13 mouse cellular contexts compared by ENCODE assay signal in the genomic region with DNA sequence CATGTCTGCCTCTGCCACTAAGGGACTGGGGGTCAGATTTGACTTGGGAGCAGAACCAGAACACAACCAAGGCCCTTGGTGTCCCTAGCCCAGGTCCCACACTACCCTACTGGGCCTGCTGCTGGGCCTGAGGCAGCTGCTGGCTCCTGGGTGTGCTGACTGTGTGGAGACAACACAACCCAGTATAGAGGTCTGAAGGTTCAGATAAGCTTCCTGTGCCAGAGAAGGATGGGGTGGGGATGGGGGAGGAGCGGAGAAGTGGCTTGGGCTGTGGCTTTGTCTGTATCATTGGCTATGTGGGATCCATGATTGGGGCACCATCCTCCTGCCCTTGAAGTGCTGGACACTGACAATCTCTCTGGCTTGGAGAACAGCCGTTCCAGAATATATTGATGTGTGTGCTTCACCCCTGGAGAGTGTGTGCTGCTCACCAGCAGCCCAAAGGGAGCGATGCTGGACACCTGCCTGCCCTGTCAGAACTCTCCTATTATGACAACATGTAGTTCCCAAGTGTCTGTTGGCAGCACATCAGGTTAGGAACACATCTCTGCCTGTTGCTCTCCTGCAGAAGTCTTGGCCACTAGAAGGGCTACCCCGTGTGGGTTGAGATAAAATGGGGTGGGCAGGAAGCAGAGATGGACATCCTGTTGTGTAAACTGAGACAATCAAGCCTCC. TPM values are rescaled to one million over a fixed set of nuclear protein-coding genes. Genes with fewer than 3 reads are reported as not detected.
A peak's percentile ranks its signal among the peaks of the same experiment; 100 is the strongest.
DNase-seq lines count a peak whose midpoint lies in the region; ATAC-seq and TF ChIP-seq lines count a peak whose summit lies in the region.
"Had no signal": no experiment of that assay in that cellular context is flagged by ENCODE, and none has a peak within 500 bp of the region (broad histone marks: within the 10 kb centered on the region; RNA-seq: fewer than 3 reads in every experiment).

No protein-coding gene starts in this region.

- H3K4me2 ChIP-seq in stomach, embryonic 14.5 days (replicated peaks; ENCODE audit: low read depth, low read length): no peak overlapping the region
- H3K4me2 ChIP-seq in stomach, postnatal 0 days (replicated peaks; ENCODE audit: low read depth): no peak overlapping the region
- peak overlapping the region; percentile 57 for H3K4me2 ChIP-seq in liver, embryonic 15.5 days
- H3K4me2 ChIP-seq in stomach, embryonic 15.5 days: no peak overlapping the region
- no peak overlapping the region for H3K4me2 ChIP-seq in midbrain, embryonic 13.5 days (replicated peaks)
- H3K4me2 ChIP-seq: forebrain, embryonic 13.5 days; hindbrain, embryonic 14.5 days had no signal

- TF ChIP-seq CTCF in stomach, postnatal 0 days (IDR thresholded peaks at IDR 0.05; ENCODE audit: low read depth): no peak

- DNase-seq in stomach, postnatal 0 days (ENCODE audit: low spot score): no peak
- DNase-seq in cerebellum, adult 11 months: no peak
- DNase-seq: kidney, postnatal 10 days; right cerebral cortex, adult 18-20 months; thymus, postnatal 36 days had no signal

- no peaks in the 10 kb centered on the region for H3K9me3 ChIP-seq in stomach, embryonic 14.5 days (ENCODE audit: control insufficient read depth, low read depth, low read length)
- H3K9me3 ChIP-seq in stomach, postnatal 0 days (ENCODE audit: control insufficient read depth, low read length): no peaks in the 10 kb centered on the region
- H3K9me3 ChIP-seq in liver, embryonic 15.5 days (replicated peaks): no peaks in the 10 kb centered on the region
- H3K9me3 ChIP-seq in stomach, embryonic 15.5 days: no peaks in the 10 kb centered on the region
- H3K9me3 ChIP-seq in midbrain, embryonic 13.5 days: no peaks in the 10 kb centered on the region
- H3K9me3 ChIP-seq: forebrain, embryonic 13.5 days had no signal

- peaks cover 11% of the 10 kb centered on the region for H3K4me1 ChIP-seq in stomach, embryonic 14.5 days (ENCODE audit: control insufficient read depth, insufficient read depth, low read length)
- no peaks in the 10 kb centered on the region for H3K4me1 ChIP-seq in stomach, postnatal 0 days (replicated peaks; ENCODE audit: control insufficient read depth, insufficient read depth)
- peaks cover 57% of the 10 kb centered on the region for H3K4me1 ChIP-seq in liver, embryonic 15.5 days (replicated peaks)
- H3K4me1 ChIP-seq in stomach, embryonic 15.5 days: peaks cover 13% of the 10 kb centered on the region
- peaks cover 28% of the 10 kb centered on the region for H3K4me1 ChIP-seq in midbrain, embryonic 13.5 days (replicated peaks)

- H3K4me3 ChIP-seq in stomach, embryonic 14.5 days (ENCODE audit: low read depth, low read length): no peak overlapping the region
- H3K4me3 ChIP-seq in stomach, postnatal 0 days (ENCODE audit: low read depth, low read length): no peak overlapping the region
- H3K4me3 ChIP-seq in liver, embryonic 15.5 days (replicated peaks): peak overlapping the region; percentile 2; the same call in 1 of the 2 replicates
- H3K4me3 ChIP-seq in stomach, embryonic 15.5 days (replicated peaks): no peak overlapping the region
- no peak overlapping the region for H3K4me3 ChIP-seq in midbrain, embryonic 13.5 days (replicated peaks)
- H3K4me3 ChIP-seq: forebrain, embryonic 13.5 days had no signal

- H3K9ac ChIP-seq in stomach, embryonic 14.5 days (replicated peaks; ENCODE audit: low read depth, low read length): no peak overlapping the region
- H3K9ac ChIP-seq in stomach, postnatal 0 days (ENCODE audit: low read length): no peak overlapping the region
- H3K9ac ChIP-seq in liver, embryonic 15.5 days: peak overlapping the region; percentile 50
- no peak overlapping the region for H3K9ac ChIP-seq in stomach, embryonic 15.5 days
- H3K9ac ChIP-seq in midbrain, embryonic 13.5 days (replicated peaks): no peak overlapping the region
- H3K9ac ChIP-seq: forebrain, embryonic 13.5 days; hindbrain, embryonic 14.5 days had no signal

- H3K27ac ChIP-seq in stomach, embryonic 14.5 days (ENCODE audit: low read length): no peak overlapping the region
- no peak overlapping the region for H3K27ac ChIP-seq in stomach, postnatal 0 days (replicated peaks)
- peak overlapping the region; percentile 94 for H3K27ac ChIP-seq in liver, embryonic 15.5 days (replicated peaks)
- no peak overlapping the region for H3K27ac ChIP-seq in stomach, embryonic 15.5 days
- H3K27ac ChIP-seq in midbrain, embryonic 13.5 days: no peak overlapping the region
- H3K27ac ChIP-seq: forebrain, embryonic 13.5 days; hindbrain, embryonic 14.5 days had no signal

- H3K36me3 ChIP-seq in stomach, embryonic 14.5 days (ENCODE audit: control insufficient read depth, insufficient read depth, low read length): no peaks in the 10 kb centered on the region; the same call in 1 of the 2 replicates
- H3K36me3 ChIP-seq in stomach, postnatal 0 days (ENCODE audit: control insufficient read depth, insufficient read depth, low read length): peaks cover 6% of the 10 kb centered on the region
- 0 out of 2 replicates have a peak, but pooled peaks cover 6% of the 10 kb centered on the region for H3K36me3 ChIP-seq in liver, embryonic 15.5 days (replicated peaks)
- H3K36me3 ChIP-seq in stomach, embryonic 15.5 days: no peaks in the 10 kb centered on the region
- peaks cover 9% of the 10 kb centered on the region; the same call in 1 of the 2 replicates for H3K36me3 ChIP-seq in midbrain, embryonic 13.5 days

- 74% methylated on average over 4 of the region's 4 CpGs for WGBS in stomach, embryonic 14.5 days
- 64% methylated on average over 4 of the region's 4 CpGs for WGBS in stomach, postnatal 0 days
- 32% methylated on average over 4 of the region's 4 CpGs for WGBS in liver, embryonic 15.5 days (ENCODE audit: insufficient replicate concordance)
- WGBS in stomach, embryonic 15.5 days: 66% methylated on average over 4 of the region's 4 CpGs
- WGBS in midbrain, embryonic 13.5 days: 82% methylated on average over 4 of the region's 4 CpGs

- TF ChIP-seq EP300 in stomach, postnatal 0 days (optimal IDR thresholded peaks at IDR 0.05): no peak

- ATAC-seq in stomach, embryonic 14.5 days (ENCODE audit: insufficient number of reproducible peaks, insufficient read depth, low FRiP score, low read depth): peak; percentile 76
- ATAC-seq in stomach, postnatal 0 days (ENCODE audit: low FRiP score, low TSS enrichment): no peak
- ATAC-seq in erythroid progenitor cell, adult 5-6 weeks (replicated peaks; ENCODE audit: low FRiP score, poor library complexity, severe bottlenecking): peak; percentile 94
- peak; percentile 100 for ATAC-seq in liver, embryonic 15.5 days (ENCODE audit: insufficient read depth)
- peak; percentile 91 for ATAC-seq in stomach, embryonic 15.5 days (ENCODE audit: insufficient read depth, low FRiP score, low read depth)
- ATAC-seq in midbrain, embryonic 13.5 days: no peak
- ATAC-seq in frontal cortex, adult (ENCODE audit: low TSS enrichment): no peak
- ATAC-seq: forebrain, embryonic 13.5 days had no signal

- H3K27me3 ChIP-seq in stomach, embryonic 14.5 days (ENCODE audit: control insufficient read depth, insufficient read depth, low read length): no peaks in the 10 kb centered on the region
- H3K27me3 ChIP-seq in stomach, postnatal 0 days (ENCODE audit: control insufficient read depth, insufficient read depth, low read length): no peaks in the 10 kb centered on the region
- H3K27me3 ChIP-seq in liver, embryonic 15.5 days: peaks cover 32% of the 10 kb centered on the region
- no peaks in the 10 kb centered on the region for H3K27me3 ChIP-seq in stomach, embryonic 15.5 days (replicated peaks)
- H3K27me3 ChIP-seq in midbrain, embryonic 13.5 days: no peaks in the 10 kb centered on the region
- H3K27me3 ChIP-seq: forebrain, embryonic 13.5 days had no signal

RNA-seq across cellular contexts. Expression of gene Nacc2, which starts 36.0 kb away (rescaled TPM):
- polyA plus RNA-seq in stomach, embryonic 14.5 days (2014; fragmentation: Nextera tagmentation; extraction: Ambion mirVana): 10.4 and 12.0 TPM in 2 replicates
- 12.6 and 13.3 TPM in 2 replicates for polyA plus RNA-seq in stomach, postnatal 0 days (2015; fragmentation: Nextera tagmentation; extraction: Ambion mirVana)
- total RNA-seq in erythroid progenitor cell, adult 5-6 weeks (2015; ENCODE audit: low replicate concordance): 0.42 TPM in 1 of 2 replicates, not detected in the other
- 0.64 and 0.68 TPM in 2 replicates for total RNA-seq in erythroid progenitor cell, adult 5-6 weeks (2017; ENCODE audit: low replicate concordance)
- 3.4 and 4.3 TPM in 2 replicates for polyA plus RNA-seq in liver, embryonic 15.5 days (2015; fragmentation: Nextera tagmentation; extraction: Ambion mirVana)
- polyA plus RNA-seq in stomach, embryonic 15.5 days (2015; fragmentation: Nextera tagmentation; extraction: Ambion mirVana): 14.1 and 16.5 TPM in 2 replicates
- 10.1 and 10.4 TPM in 2 replicates for polyA plus RNA-seq in midbrain, embryonic 13.5 days (2015; fragmentation: Nextera tagmentation; extraction: Ambion mirVana)

Comparison
In these comparisons a context has a peak if more than half of its experiments do, and no peak if none do; other contexts are left out.
1. ATAC-seq: peak in stomach, embryonic 14.5 days (single experiment), erythroid progenitor cell, adult 5-6 weeks (single experiment), liver, embryonic 15.5 days (single experiment) and stomach, embryonic 15.5 days (single experiment); none in stomach, postnatal 0 days (single experiment), midbrain, embryonic 13.5 days (single experiment) and frontal cortex, adult (single experiment).